Mouse (Mus musculus): ENCODE measurements around the gene Stra8. TPM values are rescaled to one million over a fixed set of nuclear protein-coding genes. Genes with fewer than 3 reads are reported as not detected.

Gene Stra8
- polyA plus RNA-seq (2017; shearing (Covaris generic)): not detected

DNA sequence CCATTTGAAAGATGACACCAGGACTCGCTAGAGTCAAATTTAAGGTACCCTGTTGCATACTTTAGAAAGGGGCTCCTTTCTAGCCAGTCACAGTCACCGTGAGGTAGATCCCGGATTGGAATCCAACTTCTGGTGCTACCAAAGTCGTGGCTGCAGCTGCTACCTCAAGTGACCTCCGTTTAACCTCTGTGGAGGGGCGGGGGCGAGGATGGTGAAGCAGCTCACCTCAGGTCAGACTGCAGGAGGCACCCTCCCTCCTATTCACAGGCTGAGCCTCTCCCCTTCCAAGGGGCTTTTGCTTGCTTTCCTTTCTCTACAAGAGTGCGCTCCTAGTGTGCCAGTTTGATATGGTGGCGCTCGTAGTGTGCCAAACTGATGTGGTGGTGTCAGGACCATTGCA lies at the start of gene Stra8:
Gene Stra8 (plus strand): TSS at position 208 of the 400 bp plus-strand sequence.

DNA sequence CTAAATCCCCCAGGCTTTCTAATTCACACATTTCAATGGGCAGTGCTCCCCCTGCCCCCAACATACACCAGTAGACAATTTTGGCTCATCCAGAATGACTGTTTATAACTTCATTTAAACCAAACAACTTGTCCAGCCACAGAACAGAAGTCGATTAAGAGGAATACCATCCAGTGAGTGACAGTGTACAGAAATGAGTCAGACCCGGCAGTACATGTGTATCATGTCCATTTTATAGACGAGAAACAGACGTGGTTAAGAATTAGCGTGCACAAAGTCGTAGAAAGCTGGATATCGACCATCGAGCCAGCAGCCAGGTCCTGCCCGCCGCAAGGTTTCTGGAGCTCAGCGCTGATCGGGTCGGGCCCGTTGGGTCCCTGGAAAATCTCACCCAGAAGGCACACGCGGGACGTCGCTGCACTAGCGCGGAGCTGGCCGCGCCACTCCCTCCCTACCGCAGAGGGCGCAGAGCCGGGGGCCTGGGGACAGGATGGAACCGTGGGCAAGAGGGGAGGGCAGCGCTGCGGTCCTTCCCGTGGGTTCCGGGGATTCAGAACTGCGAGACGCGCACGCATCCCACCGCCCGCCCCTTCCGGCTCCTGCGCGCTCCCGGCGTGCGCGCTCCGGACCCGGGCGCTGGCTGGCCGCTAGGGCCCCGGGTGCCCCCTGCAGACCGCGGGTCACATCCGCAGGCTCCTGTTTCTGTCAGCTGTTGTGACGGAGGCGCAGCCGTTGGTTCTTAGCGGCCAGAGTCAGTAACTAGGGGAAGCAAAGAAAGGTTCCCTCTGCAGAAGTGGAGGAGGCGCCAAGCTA lies 42.2 kb upstream of the Stra8 start, which contains the start of gene Cyren:
Gene Cyren (minus strand): TSS at position 552 of the 813 bp plus-strand sequence.

DNA sequence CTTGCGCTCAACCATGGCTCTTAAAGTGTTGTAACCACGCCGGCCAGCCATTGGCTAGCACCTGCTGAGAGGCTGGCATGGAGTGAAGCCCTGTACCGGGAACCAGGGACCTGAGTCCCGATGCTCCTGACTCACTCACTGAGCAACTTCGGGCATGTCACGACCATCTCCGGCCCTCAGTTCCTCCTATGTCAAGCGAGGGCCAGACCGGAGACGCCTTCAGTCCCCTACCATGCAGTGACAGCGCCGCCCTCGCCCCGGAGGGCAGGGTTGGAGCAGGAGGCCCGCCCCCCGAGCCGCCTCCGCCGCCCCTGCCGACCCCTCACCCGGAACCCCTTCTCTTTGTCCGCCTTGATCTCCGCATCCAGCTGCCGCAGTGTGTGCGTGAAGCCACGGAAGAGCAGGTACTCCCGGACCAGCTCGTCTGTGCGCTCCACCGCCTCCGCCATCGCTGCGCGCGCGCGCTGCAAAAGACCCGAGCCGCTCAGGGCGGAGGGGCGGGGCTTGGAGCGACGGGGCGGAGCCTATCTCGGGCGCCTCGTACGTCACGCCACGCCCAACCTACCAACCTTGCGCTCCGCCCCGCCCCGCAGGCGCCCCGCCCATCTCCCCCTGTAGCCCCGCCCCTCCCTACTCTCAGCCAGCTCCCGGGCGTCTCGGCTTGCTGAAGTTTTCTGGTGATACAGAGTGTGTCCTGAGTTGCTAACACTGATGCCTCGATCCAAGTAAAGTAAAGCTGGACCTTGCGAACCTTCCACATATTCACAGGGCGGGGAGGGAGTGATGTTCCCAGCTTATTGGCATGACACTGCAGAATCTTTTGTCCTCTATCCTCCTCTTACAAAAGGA lies 9.4 kb upstream of the Stra8 start, which contains the start of gene Wdr91:
Gene Wdr91 (minus strand): TSS at position 506 of the 849 bp plus-strand sequence.

DNA sequence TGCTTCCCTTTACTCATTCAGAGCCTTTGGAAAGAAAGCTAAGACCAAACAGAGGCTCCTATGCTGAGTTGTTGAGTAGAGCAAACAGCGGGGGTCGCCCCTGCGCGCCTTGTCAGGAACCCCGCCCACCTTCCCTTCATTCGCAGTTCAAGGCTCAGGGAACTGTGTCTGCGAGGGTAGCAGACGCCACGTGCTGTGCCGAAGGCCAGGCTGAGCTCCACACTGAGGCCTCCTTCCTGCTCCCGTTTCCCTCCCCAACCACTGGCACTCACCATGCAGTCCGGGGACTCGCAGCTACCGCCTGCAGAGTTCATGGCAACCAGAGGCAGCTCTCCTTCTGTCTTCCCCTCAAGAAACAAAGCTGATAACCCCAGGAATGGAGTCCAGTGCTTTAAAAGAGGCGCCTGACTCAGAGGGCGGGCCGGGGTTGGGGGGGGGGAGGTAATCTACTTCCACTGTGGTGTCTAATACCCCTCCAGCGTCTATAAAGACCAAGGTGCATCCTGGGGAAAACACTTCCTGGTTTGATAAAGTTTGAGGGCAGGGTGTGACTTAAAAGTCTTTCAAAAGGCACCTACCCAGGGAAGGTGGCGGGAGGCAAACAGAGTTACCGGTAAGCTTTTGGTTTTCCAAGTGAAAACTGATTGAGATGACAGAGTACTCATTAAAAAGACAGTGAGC lies 68.3 kb downstream of the Stra8 start, which contains the start of gene Slc23a4:
Gene Slc23a4 (minus strand): TSS at position 324 of the 681 bp plus-strand sequence.

Other genes starting within 250 kb of the Stra8 start
- gene Agbl3, start 139.7 kb upstream of the Stra8 start, polyA plus RNA-seq (2017; shearing (Covaris generic)): 1.2 TPM
- 28.0 TPM for gene Tmem140, start 57.0 kb upstream of the Stra8 start, polyA plus RNA-seq (2017; shearing (Covaris generic))
- 10.4 TPM for gene Cyren, start 42.1 kb upstream of the Stra8 start, polyA plus RNA-seq (2017; shearing (Covaris generic))
- 26.6 TPM for gene Wdr91, start 9.3 kb upstream of the Stra8 start, polyA plus RNA-seq (2017; shearing (Covaris generic))
- 0.93 TPM for gene Slc23a4, start 68.2 kb downstream of the Stra8 start, polyA plus RNA-seq (2017; shearing (Covaris generic))
- gene Cnot4, start 213.6 kb downstream of the Stra8 start, polyA plus RNA-seq (2017; shearing (Covaris generic)): 63.3 TPM

Data from activated CD4-positive, CD25-positive, alpha-beta regulatory T cell, adult 9 weeks (primary cell).